Mouse (Mus musculus): ENCODE measurements around the gene Ptprc.

The Ptprc gene

DNA sequence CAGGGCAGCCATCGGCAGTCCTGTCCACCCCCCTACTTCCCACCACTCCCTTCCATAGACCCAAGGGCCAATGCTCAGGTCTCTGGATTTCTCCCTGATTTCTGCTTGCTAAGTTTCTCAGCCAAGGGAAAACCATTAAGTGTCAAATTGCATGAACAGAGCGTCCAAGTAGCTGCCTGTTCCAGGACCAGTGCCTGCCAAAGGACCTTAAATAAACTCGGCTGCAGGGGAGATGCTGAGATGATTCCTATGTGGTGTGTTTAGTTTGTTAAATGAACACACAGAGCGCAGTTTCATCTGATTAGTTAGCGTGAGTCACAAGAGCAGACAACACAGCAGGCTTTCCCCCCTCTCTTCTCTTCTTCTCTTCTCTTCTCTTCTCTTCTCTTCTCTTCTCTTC, 135.0 kb downstream of the Ptprc start:
- DNase-seq (ENCODE audit: low spot score in 2 of 2) = no peak

DNA sequence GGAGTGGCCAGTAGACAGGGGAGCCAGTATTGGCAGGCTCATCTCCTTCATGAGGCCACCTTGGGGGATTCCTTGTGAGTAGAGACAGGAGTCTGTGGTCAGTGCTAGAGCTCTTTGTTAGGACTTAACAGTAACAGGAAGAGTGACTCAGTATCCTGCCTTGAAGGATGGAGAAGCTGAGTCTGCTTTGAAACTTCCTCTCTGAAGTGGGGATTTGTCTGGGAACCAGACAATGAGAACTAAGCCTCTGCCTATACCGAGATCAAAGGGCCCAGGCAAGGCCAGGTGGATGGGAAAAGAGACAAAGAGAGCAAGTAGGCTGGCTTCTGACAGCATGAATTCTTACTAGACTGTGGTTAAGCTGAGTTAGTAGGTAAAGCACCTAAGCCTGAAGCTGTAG, 136.3 kb downstream of the Ptprc start:
- no peak for DNase-seq (ENCODE audit: low spot score in 2 of 2)

DNA sequence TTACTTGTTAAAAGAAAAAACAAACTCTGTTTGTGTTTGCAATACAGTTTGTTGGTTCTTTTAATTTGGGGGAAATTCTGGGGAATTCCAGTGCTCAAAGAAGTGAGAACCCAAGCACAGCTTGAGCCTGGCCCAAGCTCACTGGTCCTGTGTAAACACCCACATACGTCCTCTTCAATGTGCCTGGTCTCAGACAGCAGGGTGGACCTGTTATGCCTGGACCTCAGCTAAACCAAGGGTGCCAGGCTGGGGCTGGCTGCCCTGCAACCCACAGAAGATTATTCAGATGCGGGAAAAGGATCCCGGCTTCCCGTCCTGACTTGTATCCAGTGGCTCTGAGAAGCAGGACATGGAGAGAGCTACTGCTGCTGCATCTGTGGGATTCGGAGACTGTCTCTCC, 138.0 kb downstream of the Ptprc start:
- no peak for DNase-seq (ENCODE audit: low spot score in 2 of 2)

DNA sequence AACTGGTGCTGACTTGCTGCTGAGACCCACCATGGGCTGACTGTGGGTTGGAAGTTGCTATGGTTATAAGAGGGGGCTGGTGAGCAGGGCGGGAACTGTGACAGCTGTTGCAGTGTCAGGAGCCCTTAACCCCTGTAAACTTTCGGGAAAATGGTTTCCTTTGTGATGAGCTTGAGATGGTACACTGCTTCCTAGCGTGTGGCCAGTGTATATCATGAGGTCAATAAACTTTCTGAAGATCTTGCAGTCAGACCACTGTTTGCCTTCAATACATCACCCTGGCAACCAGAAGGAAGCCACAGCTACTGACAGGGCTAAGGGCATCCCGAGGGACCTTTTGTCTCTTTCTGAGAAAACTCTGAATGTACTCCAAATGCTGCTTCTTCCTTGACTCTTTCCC, 145.9 kb downstream of the Ptprc start:
- DNase-seq (ENCODE audit: low spot score in 2 of 2) = no peak

DNA sequence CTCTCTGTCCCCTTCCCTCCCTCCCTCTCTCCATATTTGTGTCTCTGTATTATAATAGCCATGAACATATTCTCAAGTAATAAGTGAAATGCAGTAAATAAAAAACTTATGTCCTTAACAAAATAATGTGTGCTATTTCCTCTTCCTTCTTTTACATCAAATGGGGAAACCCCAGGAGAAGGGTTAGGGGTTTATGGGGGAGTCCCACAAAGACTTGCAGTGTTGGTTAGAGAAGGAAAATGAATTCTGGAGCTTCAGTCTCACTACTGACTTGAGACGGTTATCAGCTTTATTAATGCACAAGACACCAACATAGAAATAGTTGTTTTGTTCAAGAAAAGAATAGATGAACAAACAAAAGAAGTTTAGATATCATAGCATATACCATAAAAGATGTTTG, 150.2 kb downstream of the Ptprc start:
- no peak for DNase-seq (ENCODE audit: low spot score in 2 of 2)

DNA sequence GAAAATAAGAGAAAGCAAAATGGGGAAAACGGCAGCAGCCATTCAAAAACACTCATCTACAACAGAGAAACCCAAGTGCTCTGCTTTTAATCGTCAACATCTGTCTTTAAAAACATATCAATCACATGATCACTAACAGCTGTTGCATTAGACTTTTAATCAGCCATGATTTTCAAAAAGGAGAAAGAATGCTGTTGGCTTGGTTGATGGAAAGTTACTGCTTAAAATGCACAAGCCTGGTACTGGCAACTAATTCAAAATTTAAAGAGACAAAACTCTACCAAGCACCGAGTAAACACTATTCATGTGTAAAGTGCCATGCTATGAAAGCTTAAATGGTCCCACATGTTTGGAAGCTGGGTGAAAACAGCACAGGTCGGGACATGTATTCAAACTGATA, 151.9 kb downstream of the Ptprc start:
- DNase-seq (ENCODE audit: low spot score in 2 of 2) = no peak

DNA sequence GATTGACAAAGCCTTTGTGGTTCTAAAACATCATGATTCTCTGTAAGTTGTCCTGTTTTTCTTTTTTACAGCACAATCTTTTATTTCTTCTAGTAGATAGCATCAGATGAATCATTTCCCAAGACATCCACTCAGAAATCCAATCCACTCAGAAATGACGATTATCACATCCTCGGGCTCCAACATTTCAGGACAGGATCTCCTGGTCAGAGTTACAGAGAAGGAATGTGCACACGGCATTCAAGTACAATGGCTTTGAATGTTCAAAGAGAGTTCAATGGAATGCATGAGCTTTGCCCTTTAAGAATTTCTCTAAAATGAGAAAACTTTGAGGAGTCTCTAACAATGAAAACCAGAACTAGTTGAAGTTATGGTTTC, 152.6 kb downstream of the Ptprc start:
- DNase-seq (ENCODE audit: low spot score in 2 of 2) = no peak

DNA sequence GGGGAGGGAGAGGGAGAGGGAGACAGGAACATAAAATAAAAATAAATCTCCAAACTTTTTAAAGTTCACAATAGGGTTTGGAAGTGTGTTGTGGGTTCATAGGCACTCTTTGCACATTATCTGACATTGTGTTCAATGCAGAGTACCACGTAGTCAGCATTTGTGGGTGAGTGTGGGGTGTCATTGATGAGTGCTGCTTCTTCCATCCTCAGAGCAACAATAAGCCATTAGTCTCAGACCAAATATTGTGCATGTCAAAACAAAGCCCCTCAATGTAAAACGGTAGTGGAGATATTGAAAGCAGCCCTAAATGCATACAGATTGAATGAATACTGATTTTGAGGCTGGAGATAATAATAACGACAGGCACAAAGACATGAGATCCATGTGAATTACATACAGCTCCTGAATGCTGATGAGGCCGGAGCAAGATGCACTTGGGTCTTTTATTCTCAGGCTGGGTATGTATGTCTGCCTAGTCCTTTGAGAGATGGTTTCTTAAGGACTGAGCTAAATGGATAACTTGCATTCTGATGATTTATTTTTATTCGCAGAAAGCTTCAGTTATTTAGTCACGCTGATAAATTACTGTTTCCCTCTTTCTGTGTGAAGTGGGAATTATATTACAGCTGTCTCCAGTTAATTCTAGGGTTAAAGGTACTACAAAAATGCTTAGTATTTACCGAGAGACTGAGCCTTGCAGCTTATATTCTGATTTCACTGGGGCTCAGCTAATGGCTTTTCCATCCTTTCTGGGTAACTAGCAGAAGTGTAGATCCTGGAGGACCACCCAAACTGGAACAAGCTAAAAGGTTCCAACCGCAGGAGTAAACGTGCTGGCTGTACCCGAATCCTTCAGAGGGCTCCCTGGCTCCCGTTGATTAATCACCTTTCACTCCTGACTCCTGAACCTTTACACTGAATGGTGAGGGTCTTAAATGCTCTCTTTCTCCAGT, 153.3 kb downstream of the Ptprc start:
- DNase-seq (ENCODE audit: low spot score in 2 of 2) = no peak

Data from frontal cortex, postnatal 36 days (tissue).